Mouse (Mus musculus) forebrain, embryonic 15.5 days (tissue): Measurements from ENCODE around the gene Olfr599. TPM values are rescaled to one million over a fixed set of nuclear protein-coding genes. Genes with fewer than 3 reads are reported as not detected.
"Not testable (repeated sequence)": the region's sequence is repeated elsewhere in the genome, so short reads cannot be mapped to it uniquely, and the experiment has no call there.

Experiments
- ATAC-seq: fragments of 200-750 bp; cut with Nextera tagmentation; replicated peaks from 2 replicates; pipeline ENCODE4 v1.8.0; 2017; ENCODE audit warnings: mild to moderate bottlenecking, moderate TSS enrichment, moderate library complexity
- H3K27ac ChIP-seq: fragments of 300-500 bp; sonication (generic); replicated peaks from 2 replicates; pipeline ENCODE4 v1.5.1; 2015; ENCODE audit warnings: mild to moderate bottlenecking, inconsistent platforms
- H3K27me3 ChIP-seq: fragments of 300-500 bp; sonication (generic); 2 replicates; pipeline ENCODE4 v1.6.1; 2015; ENCODE audit warnings: inconsistent platforms
- H3K36me3 ChIP-seq: fragments of 300-500 bp; sonication (generic); 2 replicates; pipeline ENCODE4 v1.6.1; 2015; ENCODE audit warnings: mild to moderate bottlenecking, inconsistent platforms
- H3K4me1 ChIP-seq: fragments of 300-500 bp; sonication (generic); 2 replicates; pipeline ENCODE4 v1.6.1; 2015; ENCODE audit warnings: inconsistent platforms
- H3K4me2 ChIP-seq: fragments of 300-500 bp; sonication (generic); replicated peaks from 2 replicates; pipeline ENCODE4 v1.6.1; 2015; ENCODE audit warnings: mild to moderate bottlenecking, inconsistent platforms
- H3K4me3 ChIP-seq: fragments of 300-500 bp; sonication (generic); 2 replicates; pipeline ENCODE4 v1.5.1; 2015; ENCODE audit warnings: mild to moderate bottlenecking, inconsistent platforms
- H3K9ac ChIP-seq: fragments of 300-500 bp; sonication (generic); replicated peaks from 2 replicates; pipeline ENCODE4 v1.6.1; 2015; ENCODE audit warnings: mild to moderate bottlenecking, inconsistent platforms
- H3K9me3 ChIP-seq: fragments of 300-500 bp; sonication (generic); 2 replicates; pipeline ENCODE4 v1.6.1; 2016; ENCODE audit warnings: inconsistent platforms
- whole genome bisulfite sequencing: fragments of 180-500 bp; shearing (Covaris S2); methylation state at CpG from one replicate; pipeline ENCODE4 v1.1.7; 2015; ENCODE audit warnings: mixed read lengths; 5-methylcytosine and 5-hydroxymethylcytosine counted together
- polyA plus RNA-seq: library from polyadenylated mRNA; unstranded; fragments of >200 nt; fragmentation: Nextera tagmentation; extraction: Ambion mirVana; gene quantifications from 2 replicates; pipeline ENCODE4 v1.2.1, GENCODE M21; 2015

Gene Olfr599
- not detected in 2 replicates for polyA plus RNA-seq

DNA sequence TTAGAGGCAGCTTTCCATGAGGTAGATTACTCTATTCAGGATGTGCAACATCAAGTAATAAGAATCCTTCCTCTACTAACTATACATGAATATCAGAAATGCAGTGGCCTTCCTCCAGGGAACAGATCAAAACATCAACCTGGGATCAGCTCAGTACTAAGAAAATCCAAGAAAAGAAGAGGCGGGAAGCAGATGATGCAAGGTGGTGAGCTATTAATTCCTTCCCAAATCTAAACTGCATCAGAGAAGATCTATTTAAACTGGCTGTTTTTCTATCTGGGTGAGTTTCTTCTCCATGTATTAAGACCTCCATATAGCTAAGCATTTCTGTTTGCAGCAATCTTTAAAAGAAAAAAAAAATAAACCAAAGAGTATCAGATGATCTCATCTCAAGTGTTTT is at the start of gene Olfr599:
TSS of gene Olfr599 (plus strand) at position 301 of the 400 bp plus-strand sequence.
- Histone ChIP-seq H3K27ac (no peak within 1 kb of the TSS), H3K4me2 (no peak within 1 kb of the TSS), H3K4me1 (no peaks in the 10 kb centered on the region), H3K9me3 (no peaks in the 10 kb centered on the region), H3K4me3 (no peak within 1 kb of the TSS), H3K27me3 (no peaks in the 10 kb centered on the region), H3K9ac (no peak within 1 kb of the TSS), H3K36me3 (no peaks in the 10 kb centered on the region)
- ATAC-seq: no peak
- WGBS: 85% methylated on average over 1 of the region's 1 CpGs

DNA sequence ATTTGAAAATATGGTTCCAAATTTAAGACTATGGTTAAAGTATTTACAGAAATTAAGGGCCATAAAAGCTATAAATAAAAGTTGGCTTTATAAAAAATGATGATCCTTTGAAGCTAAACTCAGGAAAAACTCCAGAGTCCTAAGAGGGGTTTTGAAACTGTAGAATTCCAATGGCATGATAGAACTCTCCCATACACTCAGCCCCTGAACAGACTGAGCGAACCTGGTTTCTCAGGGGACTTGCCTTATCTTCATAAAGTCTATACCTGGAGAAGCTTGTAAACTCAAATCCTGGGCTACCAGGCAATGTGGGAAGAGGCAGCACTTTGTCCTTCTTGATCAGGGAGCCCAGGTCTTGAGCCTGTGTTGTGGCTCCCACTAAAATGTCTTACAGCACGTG is 30.4 kb upstream of the Olfr599 start, which contains the start of gene Olfr596:
TSS of gene Olfr596 (plus strand) at position 301 of the 400 bp plus-strand sequence.
- H3K36me3 ChIP-seq, H3K9me3 ChIP-seq, H3K9ac ChIP-seq, H3K4me3 ChIP-seq, H3K4me2 ChIP-seq, H3K27me3 ChIP-seq, ATAC-seq, H3K4me1 ChIP-seq, H3K27ac ChIP-seq: not testable (repeated sequence)
- WGBS: 89% methylated on average over 2 of the region's 2 CpGs

DNA sequence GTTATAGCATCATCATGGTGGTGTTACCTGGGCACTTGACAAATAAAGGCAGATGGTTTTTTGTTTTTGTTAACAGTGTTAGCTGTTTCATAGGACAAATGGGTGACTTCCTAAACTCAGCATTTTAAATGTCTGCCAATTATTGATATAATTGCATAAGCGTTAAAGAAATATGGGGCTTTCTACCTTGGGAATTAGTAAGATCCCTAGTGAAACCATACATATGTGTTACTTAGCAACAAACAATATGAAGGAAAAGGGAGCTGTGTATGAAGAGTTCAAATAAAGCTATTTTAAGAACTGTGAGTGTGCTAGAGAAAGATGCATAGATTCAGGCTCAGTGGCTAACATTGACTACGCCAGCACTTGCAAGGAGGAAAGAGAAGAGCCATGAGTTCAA is 19.7 kb upstream of the Olfr599 start, which contains the start of gene Olfr597:
TSS of gene Olfr597 (plus strand) at position 301 of the 400 bp plus-strand sequence.
- not testable (repeated sequence) for H3K4me1 ChIP-seq, H3K36me3 ChIP-seq, H3K9ac ChIP-seq, H3K4me2 ChIP-seq, H3K27me3 ChIP-seq, H3K9me3 ChIP-seq, H3K27ac ChIP-seq, ATAC-seq, H3K4me3 ChIP-seq
- WGBS: 92% methylated on average over 2 of the region's 2 CpGs

DNA sequence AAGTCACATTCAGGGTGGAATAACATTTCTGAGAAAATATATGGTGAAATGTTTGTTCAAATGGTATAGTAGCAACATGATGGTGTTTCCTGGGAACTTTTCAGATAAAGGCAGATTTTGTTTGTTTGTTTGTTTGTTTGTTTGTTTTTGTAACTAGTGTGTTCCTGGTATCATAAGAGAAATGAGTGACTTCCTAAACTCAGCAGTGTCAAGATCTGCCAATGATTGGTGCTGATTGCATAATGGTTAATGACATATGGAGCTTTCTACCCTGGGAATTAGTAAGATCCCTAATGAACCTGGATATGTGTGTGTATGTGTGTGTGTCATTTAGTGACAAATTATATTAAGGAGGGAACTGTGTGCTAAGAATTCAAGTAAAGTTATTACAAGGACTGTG is 12.4 kb upstream of the Olfr599 start, which contains the start of gene Olfr598:
TSS of gene Olfr598 (plus strand) at position 301 of the 400 bp plus-strand sequence.
- Histone ChIP-seq H3K4me3 (no peak within 1 kb of the TSS), H3K4me2 (no peak within 1 kb of the TSS), H3K9me3 (no peaks in the 10 kb centered on the region), H3K9ac (no peak within 1 kb of the TSS), H3K4me1 (no peaks in the 10 kb centered on the region), H3K27ac (no peak within 1 kb of the TSS), H3K27me3 (no peaks in the 10 kb centered on the region), H3K36me3 (no peaks in the 10 kb centered on the region)
- no peak for ATAC-seq

DNA sequence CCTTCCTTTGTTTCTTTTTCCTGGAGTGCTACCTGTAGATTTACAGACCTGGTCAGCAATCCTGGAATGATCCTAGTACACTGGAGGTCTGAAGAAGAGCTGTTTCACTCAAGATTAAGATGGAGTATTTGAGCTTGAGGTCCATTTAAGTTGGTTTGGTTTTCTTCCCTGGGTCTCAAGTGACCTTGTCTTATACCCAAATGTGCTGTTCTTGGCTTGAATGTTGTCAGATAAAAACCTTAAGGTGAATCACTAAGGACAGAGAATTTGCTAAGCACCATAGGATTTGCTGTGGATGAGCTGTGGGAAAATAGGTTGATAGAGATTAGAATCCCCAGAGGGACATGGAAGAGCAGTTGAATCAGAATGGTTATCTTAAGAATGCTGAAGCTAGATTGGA is 13.9 kb downstream of the Olfr599 start, which contains the start of gene Olfr600:
TSS of gene Olfr600 (minus strand) at position 101 of the 400 bp plus-strand sequence.
- Histone ChIP-seq H3K27ac (no peak within 1 kb of the TSS), H3K9me3 (no peaks in the 10 kb centered on the region), H3K36me3 (no peaks in the 10 kb centered on the region), H3K4me3 (no peak within 1 kb of the TSS), H3K27me3 (no peaks in the 10 kb centered on the region), H3K4me2 (no peak within 1 kb of the TSS), H3K9ac (no peak within 1 kb of the TSS), H3K4me1 (no peaks in the 10 kb centered on the region)
- ATAC-seq: no peak

DNA sequence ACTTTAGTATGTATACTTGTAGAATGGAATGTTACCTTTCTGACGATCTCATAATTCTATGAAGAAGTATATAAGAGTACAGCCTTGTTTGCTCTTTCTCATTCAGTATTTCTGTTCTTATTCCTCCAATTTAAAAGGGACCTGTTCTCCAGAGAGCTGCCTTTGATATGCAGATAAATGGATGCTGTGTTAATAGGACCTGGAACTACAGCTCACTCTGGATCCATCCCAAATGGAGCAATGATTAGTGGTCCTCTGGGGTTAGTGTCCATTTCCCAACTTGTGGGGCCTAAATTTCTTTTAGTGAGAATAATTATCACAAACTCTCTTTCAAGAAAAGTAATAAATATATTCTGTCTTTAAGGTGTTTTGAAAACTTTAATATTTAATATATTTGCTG is 26.8 kb downstream of the Olfr599 start, which contains the start of gene Olfr601:
TSS of gene Olfr601 (minus strand) at position 101 of the 400 bp plus-strand sequence.
- Histone ChIP-seq H3K4me2 (no peak within 1 kb of the TSS), H3K9me3 (no peaks in the 10 kb centered on the region)

DNA sequence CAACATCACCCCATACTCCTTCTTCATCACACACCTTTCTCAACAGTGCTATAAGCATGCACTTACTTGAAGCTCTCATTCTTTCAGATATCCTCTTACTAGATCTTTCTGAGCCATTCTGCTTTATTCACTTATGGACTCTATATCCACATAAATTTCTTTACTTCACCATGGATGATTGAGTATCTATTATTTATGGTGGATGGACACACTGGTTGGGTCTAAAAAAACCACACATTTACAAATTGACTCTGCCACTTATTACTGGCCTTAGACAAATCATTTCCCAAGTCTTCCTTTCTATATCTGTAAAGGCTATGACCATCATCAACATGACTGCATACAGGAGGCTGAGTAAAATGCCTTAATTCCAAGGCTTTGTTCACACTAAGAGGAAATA is 50.4 kb downstream of the Olfr599 start, which contains the start of gene Olfr603:
TSS of gene Olfr603 (minus strand) at position 101 of the 400 bp plus-strand sequence.
- Histone ChIP-seq H3K36me3 (no peaks in the 10 kb centered on the region), H3K9ac (no peak within 1 kb of the TSS), H3K4me3 (no peak within 1 kb of the TSS), H3K27ac (no peak within 1 kb of the TSS), H3K4me2 (no peak within 1 kb of the TSS), H3K27me3 (no peaks in the 10 kb centered on the region), H3K9me3 (no peaks in the 10 kb centered on the region), H3K4me1 (no peaks in the 10 kb centered on the region)
- no peak for ATAC-seq

More for the DNA sequence above, 26.8 kb downstream of the Olfr599 start, which contains the start of gene Olfr601:
- H3K27me3 ChIP-seq: no peaks in the 10 kb centered on the region
- no peak within 1 kb of the TSS for H3K4me3 ChIP-seq
- H3K36me3 ChIP-seq: no peaks in the 10 kb centered on the region
- H3K4me1 ChIP-seq: no peaks in the 10 kb centered on the region
- no peak for ATAC-seq
- no peak within 1 kb of the TSS for H3K9ac ChIP-seq
- H3K27ac ChIP-seq: no peak within 1 kb of the TSS
- 87% methylated on average over 1 of the region's 1 CpGs for WGBS

Other genes starting within 250 kb of the Olfr599 start
- not detected in 2 replicates for gene Olfr585, start 238.2 kb upstream of the Olfr599 start, polyA plus RNA-seq
- not detected in 2 replicates for gene Olfr586, start 210.3 kb upstream of the Olfr599 start, polyA plus RNA-seq
- not detected in 2 replicates for gene Olfr588-ps1, start 195.0 kb upstream of the Olfr599 start, polyA plus RNA-seq
- gene Olfr589, start 179.6 kb upstream of the Olfr599 start, polyA plus RNA-seq: not detected in 2 replicates
- not detected in 2 replicates for gene Olfr591, start 157.6 kb upstream of the Olfr599 start, polyA plus RNA-seq
- not detected in 2 replicates for gene Olfr592, start 151.1 kb upstream of the Olfr599 start, polyA plus RNA-seq
- not detected in 2 replicates for gene Olfr593, start 124.1 kb upstream of the Olfr599 start, polyA plus RNA-seq
- gene Olfr594, start 118.9 kb upstream of the Olfr599 start, polyA plus RNA-seq: not detected in 2 replicates
- not detected in 2 replicates for gene Usp17ld, start 83.4 kb upstream of the Olfr599 start, polyA plus RNA-seq
- gene Olfr596, start 30.3 kb upstream of the Olfr599 start, polyA plus RNA-seq: not detected in 2 replicates
- gene Olfr597, start 19.6 kb upstream of the Olfr599 start, polyA plus RNA-seq: not detected in 2 replicates
- not detected in 2 replicates for gene Olfr598, start 12.3 kb upstream of the Olfr599 start, polyA plus RNA-seq
- not detected in 2 replicates for gene Olfr600, start 13.8 kb downstream of the Olfr599 start, polyA plus RNA-seq
- not detected in 2 replicates for gene Olfr601, start 26.7 kb downstream of the Olfr599 start, polyA plus RNA-seq
- gene Olfr603, start 50.3 kb downstream of the Olfr599 start, polyA plus RNA-seq: not detected in 2 replicates
- gene Usp17lc, start 79.2 kb downstream of the Olfr599 start, polyA plus RNA-seq: not detected in 2 replicates
- not detected in 2 replicates for gene Olfr605, start 109.5 kb downstream of the Olfr599 start, polyA plus RNA-seq
- not detected in 2 replicates for gene Olfr606, start 113.1 kb downstream of the Olfr599 start, polyA plus RNA-seq
- gene Olfr607, start 128.2 kb downstream of the Olfr599 start, polyA plus RNA-seq: not detected in 2 replicates
- gene Olfr608, start 134.0 kb downstream of the Olfr599 start, polyA plus RNA-seq: not detected in 2 replicates
- not detected in 2 replicates for gene Olfr609, start 162.1 kb downstream of the Olfr599 start, polyA plus RNA-seq
- not detected in 2 replicates for gene Olfr610, start 176.2 kb downstream of the Olfr599 start, polyA plus RNA-seq
- gene Olfr611, start 184.9 kb downstream of the Olfr599 start, polyA plus RNA-seq: not detected in 2 replicates
- not detected in 2 replicates for gene Olfr612, start 206.8 kb downstream of the Olfr599 start, polyA plus RNA-seq
- gene Olfr613, start 212.2 kb downstream of the Olfr599 start, polyA plus RNA-seq: not detected in 2 replicates
- gene Olfr615, start 220.2 kb downstream of the Olfr599 start, polyA plus RNA-seq: not detected in 2 replicates
- not detected in 2 replicates for gene Olfr616, start 233.2 kb downstream of the Olfr599 start, polyA plus RNA-seq
- not detected in 2 replicates for gene Olfr617, start 237.1 kb downstream of the Olfr599 start, polyA plus RNA-seq